Mouse (Mus musculus) heart, embryonic 11.5 days (tissue): ENCODE measurements around the gene Emilin2. TPM values are rescaled to one million over a fixed set of nuclear protein-coding genes. Genes with fewer than 3 reads are reported as not detected.

Experiments
- ATAC-seq: fragments of 200-750 bp; cut with Nextera tagmentation; replicated peaks from 2 replicates; pipeline ENCODE4 v1.8.0; 2017; ENCODE audit warnings: moderate library complexity; ENCODE audit not compliant: insufficient number of reproducible peaks, low FRiP score, low TSS enrichment
- H3K27ac ChIP-seq: fragments of 300-500 bp; sonication (generic); 2 replicates; pipeline ENCODE4 v1.5.1; 2014; ENCODE audit warnings: mild to moderate bottlenecking, low read depth, low read length
- H3K27me3 ChIP-seq: fragments of 300-500 bp; sonication (generic); 2 replicates; pipeline ENCODE4 v1.6.1; 2014; ENCODE audit warnings: mild to moderate bottlenecking, low read length, mixed read lengths; ENCODE audit not compliant: control insufficient read depth, insufficient read depth
- H3K36me3 ChIP-seq: fragments of 300-500 bp; sonication (generic); 2 replicates; pipeline ENCODE4 v1.6.1; 2014; ENCODE audit warnings: mild to moderate bottlenecking, low read length, moderate library complexity, mixed read lengths; ENCODE audit not compliant: control insufficient read depth, insufficient read depth
- H3K4me1 ChIP-seq: fragments of 300-500 bp; sonication (generic); 2 replicates; pipeline ENCODE4 v1.6.1; 2014; ENCODE audit warnings: low read length; ENCODE audit not compliant: control insufficient read depth, insufficient read depth
- H3K4me2 ChIP-seq: fragments of 300-500 bp; sonication (generic); 2 replicates; pipeline ENCODE4 v1.6.1; 2014; ENCODE audit warnings: mild to moderate bottlenecking, moderate library complexity
- H3K4me3 ChIP-seq: fragments of 300-500 bp; sonication (generic); 2 replicates; pipeline ENCODE4 v1.5.1; 2014; ENCODE audit warnings: low read depth, low read length
- H3K9ac ChIP-seq: fragments of 300-500 bp; sonication (generic); 2 replicates; pipeline ENCODE4 v1.6.1; 2014; ENCODE audit warnings: mild to moderate bottlenecking, low read depth, low read length, moderate library complexity
- H3K9me3 ChIP-seq: fragments of 300-500 bp; sonication (generic); replicated peaks from 2 replicates; pipeline ENCODE4 v1.6.1; 2016; ENCODE audit warnings: low read length; ENCODE audit not compliant: control insufficient read depth
- WGBS: fragments of 180-500 bp; shearing (Covaris S2); extraction: QIAGEN DNeasy Blood & Tissue Kit; methylation state at CpG from one replicate; pipeline ENCODE4 v1.1.7; 2014; ENCODE audit not compliant: insufficient replicate concordance; 5-methylcytosine and 5-hydroxymethylcytosine counted together
- polyA plus RNA-seq: library from polyadenylated mRNA; unstranded; fragments of >200 nt; fragmentation: Nextera tagmentation; extraction: Ambion mirVana; gene quantifications from 2 replicates; pipeline ENCODE4 v1.2.1, GENCODE M21; 2014

Emilin2 gene
- polyA plus RNA-seq, 1 experiment from 2014 or later, result 59.1 TPM

DNA sequence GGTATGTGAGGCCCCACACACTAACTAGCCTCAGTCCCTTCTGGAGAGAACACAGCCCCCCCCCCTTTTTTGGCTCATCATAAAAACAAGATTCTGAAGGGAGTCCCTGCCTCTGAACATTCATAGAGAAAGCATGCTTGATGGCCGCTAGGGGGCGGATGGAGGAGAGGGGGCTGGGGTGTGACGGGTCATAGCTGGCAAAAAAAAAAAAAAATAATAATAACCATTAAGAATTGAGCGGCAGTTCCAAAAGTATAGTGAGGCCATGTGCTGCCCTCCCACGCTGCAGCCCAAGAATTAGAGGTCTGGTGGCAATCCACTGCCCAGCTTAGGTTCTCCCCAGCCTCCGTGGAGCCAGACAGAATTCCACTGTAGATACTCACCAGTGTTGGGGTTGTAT is 57.0 kb downstream of the Emilin2 start:
- Histone ChIP-seq H3K27me3 (no peaks in the 10 kb centered on the region), H3K4me1 (peaks cover 56% of the 10 kb centered on the region), H3K4me2 (0 out of 2 replicates have a peak overlapping the region, but pooled peaks have one; percentile 6), H3K27ac (peak overlapping the region; percentile 18; the same call in 1 of the 2 replicates), H3K9ac (0 out of 2 replicates have a peak overlapping the region, but pooled peaks have one; percentile 0), H3K4me3 (no peak overlapping the region), H3K9me3 (no peaks in the 10 kb centered on the region), H3K36me3 (peaks cover 8% of the 10 kb centered on the region)
- no peak for ATAC-seq
- 50% methylated on average over 6 of the region's 6 CpGs for WGBS

DNA sequence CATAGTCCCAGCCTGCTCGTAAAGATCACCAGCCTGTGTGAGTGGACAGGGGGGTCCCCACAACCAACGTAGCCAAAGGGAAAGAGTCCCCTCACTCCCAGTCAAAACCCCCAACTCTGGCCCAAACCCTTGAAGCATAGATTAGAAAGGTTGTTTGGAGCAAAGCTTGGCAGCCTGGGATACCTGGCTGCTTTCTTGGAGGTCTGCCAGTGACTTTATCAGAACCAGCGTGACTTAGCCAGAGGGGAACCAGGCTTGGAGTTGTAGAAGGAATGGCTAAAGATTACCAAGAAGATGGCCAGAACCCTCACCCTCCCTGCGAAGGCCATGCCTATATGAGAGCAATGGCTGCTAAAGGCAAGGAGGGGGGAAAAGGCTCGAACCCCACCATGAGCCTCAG is 57.7 kb downstream of the Emilin2 start:
- peaks cover 8% of the 10 kb centered on the region for H3K36me3 ChIP-seq
- ATAC-seq, result no peak
- H3K4me1 ChIP-seq, result peaks cover 60% of the 10 kb centered on the region
- no peaks in the 10 kb centered on the region for H3K9me3 ChIP-seq
- H3K9ac ChIP-seq, result no peak overlapping the region
- WGBS, result 65% methylated on average over 5 of the region's 5 CpGs
- no peak overlapping the region for H3K4me3 ChIP-seq
- no peak overlapping the region for H3K4me2 ChIP-seq
- no peaks in the 10 kb centered on the region for H3K27me3 ChIP-seq
- peak overlapping the region; percentile 0; the same call in 1 of the 2 replicates for H3K27ac ChIP-seq

DNA sequence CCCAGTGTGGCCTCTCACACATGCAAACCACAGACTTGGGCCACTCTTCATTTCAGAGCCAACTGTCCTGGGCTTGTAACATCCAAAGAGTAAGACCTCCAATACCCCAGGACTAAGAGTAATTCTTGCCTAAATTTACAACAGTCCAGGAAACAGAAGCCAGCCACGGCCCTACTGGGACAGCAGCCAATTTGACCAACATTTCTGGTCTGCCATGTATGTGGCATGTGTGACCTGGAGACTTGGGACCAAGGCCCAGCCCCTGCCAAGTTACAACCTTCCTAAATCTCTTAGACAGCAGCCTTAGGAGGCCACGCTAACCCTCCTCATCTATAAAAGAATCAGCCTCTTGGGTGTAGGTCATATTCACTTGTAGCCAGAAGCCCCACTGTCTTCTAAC is 58.4 kb downstream of the Emilin2 start:
- Histone ChIP-seq H3K4me2 (no peak overlapping the region), H3K4me1 (peaks cover 63% of the 10 kb centered on the region), H3K36me3 (peaks cover 8% of the 10 kb centered on the region), H3K4me3 (no peak overlapping the region), H3K9me3 (no peaks in the 10 kb centered on the region), H3K9ac (no peak overlapping the region), H3K27me3 (no peaks in the 10 kb centered on the region), H3K27ac (no peak overlapping the region)
- ATAC-seq, result no peak
- 85% methylated on average over 2 of the region's 2 CpGs for WGBS

DNA sequence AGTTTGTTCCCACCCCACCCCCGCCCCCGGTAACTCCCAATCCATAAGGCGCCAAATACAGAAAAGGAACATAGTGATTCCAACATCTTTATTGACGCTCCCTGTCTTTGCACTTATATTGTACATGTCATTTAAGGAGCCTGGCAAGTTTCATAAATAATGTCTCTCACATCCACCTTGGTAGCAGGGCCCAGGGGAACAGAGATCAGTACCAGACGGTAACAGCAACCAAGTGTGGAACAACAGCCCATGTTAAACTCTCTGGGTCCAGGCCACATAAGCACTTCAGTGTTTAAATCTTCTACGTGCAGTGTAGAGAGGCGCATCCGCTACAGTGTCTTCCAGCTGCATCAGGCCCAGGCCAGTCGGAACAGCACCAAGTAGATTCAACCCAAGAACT is 59.7 kb downstream of the Emilin2 start:
- H3K9me3 ChIP-seq, result no peaks in the 10 kb centered on the region
- no peak for ATAC-seq
- no peak overlapping the region for H3K9ac ChIP-seq
- H3K27me3 ChIP-seq, result no peaks in the 10 kb centered on the region
- peaks cover 70% of the 10 kb centered on the region for H3K4me1 ChIP-seq
- peak overlapping the region; percentile 87 for H3K27ac ChIP-seq
- H3K4me3 ChIP-seq, result no peak overlapping the region
- H3K36me3 ChIP-seq, result peaks cover 15% of the 10 kb centered on the region
- 86% methylated on average over 9 of the region's 9 CpGs for WGBS
- no peak overlapping the region for H3K4me2 ChIP-seq

DNA sequence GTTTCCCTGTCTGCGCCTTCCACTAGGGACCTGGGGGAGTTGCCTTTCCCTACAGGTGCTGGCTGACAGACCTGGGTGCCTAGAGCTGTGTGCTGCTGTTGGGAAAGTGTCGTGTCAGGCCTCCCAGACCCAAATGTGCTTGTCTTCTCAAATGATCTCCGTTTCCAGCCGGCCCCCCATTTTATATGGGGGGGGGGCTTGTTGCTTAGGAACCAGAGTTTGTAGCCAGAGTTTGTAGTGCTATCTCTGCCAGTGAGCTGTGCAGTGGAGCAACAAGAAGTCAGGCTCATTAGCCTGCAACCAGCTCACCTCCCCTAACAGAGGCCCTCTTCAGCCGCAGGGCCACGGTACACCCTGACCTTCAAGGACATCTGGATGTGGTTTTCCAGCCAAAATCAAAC is 60.2 kb downstream of the Emilin2 start:
- Histone ChIP-seq H3K9me3 (no peaks in the 10 kb centered on the region), H3K4me3 (no peak overlapping the region), H3K4me1 (peaks cover 67% of the 10 kb centered on the region), H3K9ac (no peak overlapping the region), H3K27ac (peak overlapping the region; percentile 87), H3K27me3 (no peaks in the 10 kb centered on the region), H3K4me2 (no peak overlapping the region; the same call in 1 of the 2 replicates), H3K36me3 (peaks cover 15% of the 10 kb centered on the region)
- WGBS, result 46% methylated on average over 6 of the region's 6 CpGs
- no peak for ATAC-seq

DNA sequence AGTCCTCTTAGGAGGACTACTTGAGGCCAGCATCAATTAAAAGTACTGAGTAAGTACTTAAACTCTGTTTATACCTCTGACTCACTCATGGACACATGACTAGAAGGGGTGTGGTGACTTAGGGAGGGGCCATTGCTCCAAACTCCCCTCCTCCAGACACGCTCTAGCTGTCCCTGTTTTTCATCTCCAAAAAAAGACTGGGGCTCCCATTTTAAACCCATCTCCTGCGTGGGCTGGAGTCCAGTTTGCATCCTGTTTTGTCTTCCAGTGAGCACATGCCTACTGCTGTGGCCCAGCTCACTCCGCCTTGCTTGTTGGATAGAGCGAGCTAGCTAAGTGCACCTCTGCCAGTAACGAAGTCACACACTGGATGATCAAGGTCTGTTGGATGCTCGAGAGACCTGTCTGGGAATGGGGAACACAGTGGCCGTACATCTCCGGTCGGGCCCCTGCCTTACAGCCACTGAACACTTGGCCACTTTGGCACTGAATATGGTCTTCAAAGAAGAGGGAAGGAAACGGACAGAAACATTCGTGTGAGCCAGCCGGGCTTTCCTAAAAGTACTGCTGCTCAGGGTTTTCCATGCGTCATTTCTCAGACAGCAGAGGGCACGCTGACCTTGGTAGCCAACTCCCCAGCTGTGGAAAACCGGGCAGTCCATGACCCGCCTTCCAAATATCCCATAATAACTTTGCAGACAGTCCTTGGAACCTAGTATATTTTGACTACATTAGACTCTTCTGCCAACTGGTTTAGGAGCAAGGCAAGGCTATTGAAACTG is 60.8 kb downstream of the Emilin2 start:
- no peak overlapping the region for H3K9ac ChIP-seq

DNA sequence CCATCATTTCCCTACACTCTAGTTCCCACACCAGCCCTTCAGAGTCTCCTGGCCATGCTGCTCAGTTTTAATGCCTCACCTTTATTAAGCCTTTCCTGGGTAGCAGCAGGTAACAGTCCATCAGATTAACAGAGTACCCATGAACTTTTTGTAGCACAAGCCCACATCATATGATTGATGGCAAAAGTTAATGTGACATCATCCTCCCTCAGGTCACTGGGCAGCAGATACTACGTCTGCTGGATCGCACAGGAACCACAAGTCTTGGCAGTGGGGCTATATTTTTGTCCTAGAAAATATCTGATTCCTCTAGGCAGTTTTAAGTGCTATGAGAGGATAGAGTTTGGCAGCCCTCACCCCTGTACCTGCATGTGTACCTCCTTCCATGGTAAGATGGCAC is 61.7 kb downstream of the Emilin2 start:
- Histone ChIP-seq H3K4me2 (no peak overlapping the region), H3K36me3 (peaks cover 15% of the 10 kb centered on the region), H3K9ac (no peak overlapping the region), H3K27me3 (no peaks in the 10 kb centered on the region), H3K9me3 (no peaks in the 10 kb centered on the region), H3K4me3 (no peak overlapping the region), H3K4me1 (peaks cover 58% of the 10 kb centered on the region), H3K27ac (peak overlapping the region; percentile 87)
- no peak for ATAC-seq
- WGBS, result 74% methylated on average over 2 of the region's 2 CpGs

More for the DNA sequence above, 60.8 kb downstream of the Emilin2 start:
- Histone ChIP-seq H3K4me3 (no peak overlapping the region), H3K27ac (peak overlapping the region; percentile 87), H3K36me3 (peaks cover 15% of the 10 kb centered on the region), H3K9me3 (no peaks in the 10 kb centered on the region), H3K27me3 (no peaks in the 10 kb centered on the region), H3K4me2 (peak overlapping the region; percentile 17; the same call in 1 of the 2 replicates), H3K4me1 (peaks cover 63% of the 10 kb centered on the region)
- 61% methylated on average over 16 of the region's 16 CpGs for WGBS
- ATAC-seq, result 0 out of 2 replicates have a peak, but pooled peaks have one; percentile 43

DNA sequence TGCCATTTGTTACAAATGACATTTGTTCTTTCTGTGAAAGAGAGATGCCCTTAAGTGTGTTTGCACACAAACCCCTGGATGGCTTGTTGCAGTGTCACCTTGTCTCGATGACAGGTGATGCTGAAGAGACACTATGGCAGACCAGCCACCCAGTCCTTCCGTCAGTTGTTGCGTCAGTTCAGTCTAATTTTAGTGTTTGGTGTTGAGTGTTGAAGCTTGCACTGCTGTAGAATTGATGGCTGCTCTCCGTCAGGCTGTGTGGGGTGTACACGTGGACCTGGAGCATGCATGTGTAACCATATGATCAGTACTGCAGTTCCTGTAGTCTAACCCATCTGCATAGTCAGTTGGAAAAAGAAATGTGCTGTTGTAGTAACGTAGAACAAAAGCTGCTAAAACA is 62.8 kb downstream of the Emilin2 start:
- Histone ChIP-seq H3K36me3 (peaks cover 18% of the 10 kb centered on the region), H3K4me3 (no peak overlapping the region), H3K9ac (no peak overlapping the region), H3K4me1 (peaks cover 51% of the 10 kb centered on the region), H3K27ac (peak overlapping the region; percentile 43), H3K4me2 (no peak overlapping the region), H3K9me3 (no peaks in the 10 kb centered on the region), H3K27me3 (no peaks in the 10 kb centered on the region)
- 53% methylated on average over 6 of the region's 6 CpGs for WGBS
- peak; percentile 33; the same call in 1 of the 2 replicates for ATAC-seq

DNA sequence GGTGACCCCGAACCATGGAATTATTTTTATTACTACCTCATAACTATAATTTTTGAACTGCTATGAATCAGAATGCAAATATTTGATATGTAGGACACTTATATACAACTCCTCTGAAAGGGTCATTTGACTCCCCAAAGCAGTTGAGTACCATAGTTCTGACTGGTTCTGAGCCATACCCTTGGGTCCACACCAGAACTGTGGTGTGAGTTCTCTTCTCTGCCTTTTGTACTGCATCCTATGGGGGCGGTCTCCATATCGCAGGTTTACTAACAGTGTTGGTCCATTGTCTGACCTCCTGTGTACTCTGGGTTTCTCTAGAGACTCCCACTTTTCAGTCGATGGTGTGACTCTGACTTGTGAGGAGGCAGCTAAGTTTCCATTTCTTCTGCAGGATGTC is 65.8 kb downstream of the Emilin2 start:
- Histone ChIP-seq H3K27ac (no peak overlapping the region), H3K4me3 (no peak overlapping the region), H3K9me3 (no peaks in the 10 kb centered on the region), H3K36me3 (peaks cover 29% of the 10 kb centered on the region), H3K9ac (no peak overlapping the region), H3K4me1 (peaks cover 27% of the 10 kb centered on the region), H3K27me3 (no peaks in the 10 kb centered on the region), H3K4me2 (no peak overlapping the region)
- 91% methylated on average over 4 of the region's 4 CpGs for WGBS
- ATAC-seq, result no peak
